Mouse (Mus musculus) left cerebral cortex, adult 9 months (tissue): ENCODE data around the gene Tceal3.
"Not testable (repeated sequence)": the region's sequence is repeated elsewhere in the genome, so short reads cannot be mapped to it uniquely, and the experiment has no call there.

Experiments used
- DNase-seq, 2 experiments: peaks; one replicate each; pipeline ENCODE4 v3.0.0; 2022; ENCODE audit warnings: low spot score in 2 of 2

Gene Tceal3

GRCm38 (mm10) chrX:136707446-136708167 lies 117.0 kb downstream of the Tceal3 start, which contains the start of gene Tceal1:
TSS of gene Tceal1 (plus strand) at chrX:136707982.
- peak in 1 of 2 experiments; percentile 67 for DNase-seq

- peak; percentile 18 to 34 for DNase-seq
These were observed 117.6 kb downstream of the Tceal3 start for GRCm38 (mm10) chrX:136708168-136708681.

GRCm38 (mm10) chrX:136708782-136709181 lies 118.1 kb downstream of the Tceal3 start:
- DNase-seq, result no peak

GRCm38 (mm10) chrX:136714742-136715474 lies 124.3 kb downstream of the Tceal3 start:
- DNase-seq, result not testable (repeated sequence)
